Mouse (Mus musculus) neural tube, embryonic 11.5 days (tissue): ENCODE data around the gene Aass. TPM values are rescaled to one million over a fixed set of nuclear protein-coding genes. Genes with fewer than 3 reads are reported as not detected.

ENCODE experiments used
- ATAC-seq: fragments of 200-750 bp; cut with Nextera tagmentation; 2 replicates; pipeline ENCODE4 v1.8.0; 2017; ENCODE audit warnings: moderate number of reproducible peaks, mild to moderate bottlenecking, moderate TSS enrichment, moderate library complexity; ENCODE audit not compliant: insufficient read depth, low FRiP score, low TSS enrichment
- DNase-seq: peaks from one replicate; pipeline ENCODE4 v3.0.0-alpha.2; 2015; ENCODE audit warnings: low spot score
- H3K27ac ChIP-seq: fragments of 300-500 bp; sonication (generic); 2 replicates; pipeline ENCODE4 v1.5.1; 2014; ENCODE audit warnings: low read depth, mild to moderate bottlenecking, low read length
- H3K27me3 ChIP-seq: fragments of 300-500 bp; sonication (generic); 2 replicates; pipeline ENCODE4 v1.6.1; 2014; ENCODE audit warnings: mild to moderate bottlenecking, low read length, mixed read lengths; ENCODE audit not compliant: control insufficient read depth, insufficient read depth
- H3K36me3 ChIP-seq: fragments of 300-500 bp; sonication (generic); 2 replicates; pipeline ENCODE4 v1.6.1; 2014; ENCODE audit warnings: mild to moderate bottlenecking, low read length, moderate library complexity, mixed read lengths; ENCODE audit not compliant: control insufficient read depth, insufficient read depth
- H3K4me1 ChIP-seq: fragments of 300-500 bp; sonication (generic); 2 replicates; pipeline ENCODE4 v1.6.1; 2014; ENCODE audit warnings: low read length, mixed read lengths; ENCODE audit not compliant: control insufficient read depth, insufficient read depth
- H3K4me2 ChIP-seq: fragments of 300-500 bp; sonication (generic); 2 replicates; pipeline ENCODE4 v1.6.1; 2014; ENCODE audit warnings: low read depth, mild to moderate bottlenecking, moderate library complexity
- H3K4me3 ChIP-seq: fragments of 300-500 bp; sonication (generic); 2 replicates; pipeline ENCODE4 v1.5.1; 2014; ENCODE audit warnings: low read depth, low read length
- H3K9ac ChIP-seq: fragments of 300-500 bp; sonication (generic); 2 replicates; pipeline ENCODE4 v1.6.1; 2014; ENCODE audit warnings: mild to moderate bottlenecking, low read length
- H3K9me3 ChIP-seq: fragments of 300-500 bp; sonication (generic); 2 replicates; pipeline ENCODE4 v1.6.1; 2016; ENCODE audit warnings: low read length; ENCODE audit not compliant: control insufficient read depth
- WGBS: fragments of 180-500 bp; shearing (Covaris S2); extraction: QIAGEN DNeasy Blood & Tissue Kit; methylation state at CpG from one replicate; pipeline ENCODE4 v1.1.7; 2014; 5-methylcytosine and 5-hydroxymethylcytosine counted together
- polyA plus RNA-seq: library from polyadenylated mRNA; unstranded; fragments of >200 nt; fragmentation: Nextera tagmentation; extraction: Ambion mirVana; gene quantifications from 2 replicates; pipeline ENCODE4 v1.2.1, GENCODE M21; 2014

Gene Aass
- polyA plus RNA-seq, 1 experiment from 2014 or later = 1.1 TPM

GRCm38 (mm10) chr6:23084587-23085421, 48.0 kb downstream of the Aass start:
- ATAC-seq (no peak), DNase-seq (no peak)
- H3K36me3 ChIP-seq = no peaks in the 10 kb centered on the region
- H3K4me1 ChIP-seq = no peaks in the 10 kb centered on the region
- no peaks in the 10 kb centered on the region for H3K9me3 ChIP-seq
- H3K27ac ChIP-seq = no peak overlapping the region
- no peaks in the 10 kb centered on the region for H3K27me3 ChIP-seq
- H3K4me3 ChIP-seq = no peak overlapping the region
- no peak overlapping the region for H3K4me2 ChIP-seq
- H3K9ac ChIP-seq = no peak overlapping the region
- WGBS = 86% methylated on average over 5 of the region's 5 CpGs

- no peaks in the 10 kb centered on the region for H3K9me3 ChIP-seq
- no peaks in the 10 kb centered on the region for H3K27me3 ChIP-seq
- H3K4me3 ChIP-seq = no peak overlapping the region
- no peaks in the 10 kb centered on the region for H3K4me1 ChIP-seq
- no peak overlapping the region for H3K9ac ChIP-seq
- H3K36me3 ChIP-seq = no peaks in the 10 kb centered on the region
- no peak overlapping the region for H3K27ac ChIP-seq
- 67% methylated on average over 3 of the region's 3 CpGs for WGBS
- no peak overlapping the region for H3K4me2 ChIP-seq
- DNase-seq (no peak), ATAC-seq (no peak)
These were observed 52.6 kb downstream of the Aass start for GRCm38 (mm10) chr6:23079991-23080680.

- no peaks in the 10 kb centered on the region for H3K27me3 ChIP-seq
- no peak overlapping the region for H3K27ac ChIP-seq
- no peak overlapping the region for H3K4me2 ChIP-seq
- H3K36me3 ChIP-seq = no peaks in the 10 kb centered on the region
- H3K4me3 ChIP-seq = no peak overlapping the region
- H3K9ac ChIP-seq = no peak overlapping the region
- DNase-seq (no peak), ATAC-seq (0 out of 2 replicates have a peak, but pooled peaks have one; percentile 36)
- no peaks in the 10 kb centered on the region for H3K9me3 ChIP-seq
- H3K4me1 ChIP-seq = no peaks in the 10 kb centered on the region
- 8% methylated on average over 2 of the region's 2 CpGs for WGBS
These were observed 54.5 kb downstream of the Aass start for GRCm38 (mm10) chr6:23078273-23078672.

- Histone ChIP-seq H3K4me1 (no peaks in the 10 kb centered on the region), H3K4me3 (no peak overlapping the region), H3K4me2 (no peak overlapping the region), H3K27me3 (no peaks in the 10 kb centered on the region), H3K9me3 (no peaks in the 10 kb centered on the region), H3K9ac (no peak overlapping the region), H3K36me3 (no peaks in the 10 kb centered on the region), H3K27ac (no peak overlapping the region)
- DNase-seq = no peak
- WGBS = 61% methylated on average over 2 of the region's 2 CpGs
- no peak for ATAC-seq
These were observed 56.7 kb downstream of the Aass start for GRCm38 (mm10) chr6:23076060-23076459.

GRCm38 (mm10) chr6:23055734-23056133, 77.1 kb downstream of the Aass start:
- H3K4me2 ChIP-seq = no peak overlapping the region
- no peaks in the 10 kb centered on the region for H3K4me1 ChIP-seq
- no peak overlapping the region for H3K9ac ChIP-seq
- no peaks in the 10 kb centered on the region for H3K27me3 ChIP-seq
- DNase-seq (no peak), ATAC-seq (no peak)
- WGBS = 93% methylated on average over 5 of the region's 5 CpGs
- H3K9me3 ChIP-seq = no peaks in the 10 kb centered on the region
- no peak overlapping the region for H3K27ac ChIP-seq
- no peaks in the 10 kb centered on the region for H3K36me3 ChIP-seq
- no peak overlapping the region for H3K4me3 ChIP-seq

GRCm38 (mm10) chr6:23048836-23049235, 84.0 kb downstream of the Aass start:
- DNase-seq (no peak), ATAC-seq (no peak)
- no peak overlapping the region for H3K4me3 ChIP-seq
- H3K36me3 ChIP-seq = no peaks in the 10 kb centered on the region
- no peaks in the 10 kb centered on the region for H3K4me1 ChIP-seq
- H3K9me3 ChIP-seq = no peaks in the 10 kb centered on the region
- no peak overlapping the region for H3K27ac ChIP-seq
- H3K27me3 ChIP-seq = no peaks in the 10 kb centered on the region
- no peak overlapping the region for H3K4me2 ChIP-seq
- no peak overlapping the region for H3K9ac ChIP-seq
- WGBS = 89% methylated on average over 4 of the region's 4 CpGs

GRCm38 (mm10) chr6:23028251-23028650, 104.5 kb downstream of the Aass start:
- no peaks in the 10 kb centered on the region for H3K36me3 ChIP-seq
- no peak overlapping the region for H3K4me3 ChIP-seq
- H3K9ac ChIP-seq = no peak overlapping the region
- H3K4me2 ChIP-seq = no peak overlapping the region
- no peaks in the 10 kb centered on the region for H3K27me3 ChIP-seq
- H3K9me3 ChIP-seq = no peaks in the 10 kb centered on the region
- H3K4me1 ChIP-seq = no peaks in the 10 kb centered on the region
- ATAC-seq (no peak), DNase-seq (no peak)
- WGBS = 77% methylated on average over 1 of the region's 1 CpGs
- H3K27ac ChIP-seq = no peak overlapping the region
